Mouse (Mus musculus) cerebellum, adult 18-20 months (tissue): ENCODE data around the gene Kpna7.
"Not testable (repeated sequence)": the region's sequence is repeated elsewhere in the genome, so short reads cannot be mapped to it uniquely, and the experiment has no call there.

ENCODE experiments used
- DNase-seq, 2 experiments: peaks; one replicate each; pipeline ENCODE4 v3.0.0; 2021

Kpna7 gene

GRCm38 (mm10) chr5:145083632-145084451 lies at the start of gene Kpna7, which contains the start of gene Arpc1a:
Kpna7 (minus strand) TSS chr5:145084030.
Arpc1a (plus strand) TSS chr5:145083830.
- DNase-seq, result peak; percentile 93 to 95

GRCm38 (mm10) chr5:145133275-145133674 lies 49.4 kb upstream of the Kpna7 start:
- not testable (repeated sequence) for DNase-seq

DNA sequence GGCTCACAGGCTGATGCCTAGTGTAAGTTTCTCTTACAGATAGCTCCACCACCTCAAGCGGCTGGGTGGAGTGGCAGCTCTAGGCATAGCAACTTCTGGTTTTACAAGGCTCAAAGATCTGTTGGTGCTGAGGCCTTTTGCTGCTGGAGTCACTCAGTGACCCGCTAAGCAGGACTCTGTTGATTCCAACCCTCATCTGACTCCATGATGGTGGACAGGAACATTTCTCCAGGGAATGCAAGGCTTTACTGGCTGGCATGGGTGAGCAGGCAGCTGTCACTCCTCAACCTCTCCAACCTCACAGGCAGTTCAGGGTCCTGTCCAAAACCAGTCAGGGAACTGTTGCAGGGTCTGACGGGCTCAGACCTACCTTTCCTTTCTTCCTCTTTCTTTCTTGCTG lies 47.2 kb upstream of the Kpna7 start:
- DNase-seq, result no peak

DNA sequence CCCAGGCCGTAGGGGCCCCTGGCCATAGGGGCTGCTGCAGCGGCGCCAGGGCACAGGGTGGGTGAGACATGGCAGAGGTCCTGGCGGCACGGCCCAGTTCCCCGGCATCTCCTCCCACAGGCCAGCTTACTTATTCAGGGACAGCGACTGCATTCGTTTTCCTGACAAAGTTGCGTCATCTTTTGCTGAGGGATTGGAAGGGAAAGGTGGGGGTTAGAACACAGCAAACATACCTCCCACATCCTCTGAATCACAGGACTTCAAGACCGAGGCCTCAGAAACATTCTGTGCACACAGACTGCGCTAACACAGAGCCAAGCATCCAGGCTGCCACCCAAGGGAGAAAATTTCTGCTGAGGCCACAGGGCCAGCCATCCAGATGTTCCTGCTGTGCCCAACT lies 46.4 kb upstream of the Kpna7 start:
- no peak for DNase-seq

DNA sequence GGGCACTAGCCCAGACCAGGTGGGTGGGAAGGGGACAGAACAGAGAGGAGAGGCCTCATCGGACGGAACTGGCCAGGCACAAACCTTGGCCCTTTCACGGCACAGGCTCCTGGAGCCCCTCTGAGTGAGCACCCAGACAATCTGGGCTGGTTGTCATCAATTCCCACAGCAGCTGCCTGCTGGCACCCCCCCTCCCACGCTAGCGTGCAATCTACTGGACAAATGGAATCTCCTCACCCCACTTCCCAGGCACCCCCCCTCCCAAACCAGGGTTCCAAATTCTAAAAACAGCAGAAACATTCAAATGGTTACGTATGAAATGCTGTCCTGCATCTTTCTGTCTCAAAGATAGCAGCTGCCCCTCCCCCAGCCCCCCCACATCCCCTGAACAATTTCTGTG lies 45.9 kb upstream of the Kpna7 start:
- DNase-seq, result not testable (repeated sequence)

DNA sequence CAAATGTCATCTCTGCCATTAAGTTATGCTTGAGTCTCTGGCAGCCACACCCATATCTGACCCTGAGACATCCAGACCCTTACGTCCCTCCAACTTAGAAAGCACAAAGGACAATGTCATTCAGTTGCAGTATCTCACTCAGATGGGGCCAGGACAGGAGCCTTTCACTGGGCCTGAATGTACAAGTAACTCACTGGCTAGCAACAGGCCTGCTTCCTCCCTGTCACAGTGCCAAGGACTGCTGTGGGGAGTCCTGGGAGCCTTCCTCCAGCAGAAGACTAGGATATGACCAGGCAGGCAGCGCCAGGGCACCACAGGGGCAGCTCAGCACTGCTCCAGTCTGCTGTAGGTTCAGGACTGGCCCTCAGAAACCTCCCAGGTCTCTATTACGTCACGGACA lies 45.3 kb upstream of the Kpna7 start:
- DNase-seq, result peak; percentile 16 to 18

- DNase-seq, result no peak
Observed at GRCm38 (mm10) chr5:145126580-145126979, 42.8 kb upstream of the Kpna7 start.

DNA sequence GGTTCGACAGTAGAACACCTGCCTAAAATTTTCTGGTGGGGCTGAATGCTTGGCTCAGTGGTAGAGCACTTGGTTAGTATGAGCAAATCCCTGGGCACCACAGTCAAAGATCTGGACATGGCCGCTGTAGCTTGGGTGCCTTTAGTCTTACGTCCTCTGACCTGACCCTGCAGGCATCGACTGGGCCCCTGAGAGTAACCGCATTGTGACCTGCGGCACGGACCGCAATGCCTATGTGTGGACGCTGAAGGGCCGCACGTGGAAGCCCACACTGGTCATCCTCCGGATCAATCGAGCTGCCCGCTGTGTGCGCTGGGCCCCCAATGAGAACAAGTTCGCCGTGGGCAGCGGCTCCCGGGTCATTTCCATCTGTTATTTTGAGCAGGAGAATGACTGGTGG lies 39.6 kb upstream of the Kpna7 start:
- no peak for DNase-seq

DNA sequence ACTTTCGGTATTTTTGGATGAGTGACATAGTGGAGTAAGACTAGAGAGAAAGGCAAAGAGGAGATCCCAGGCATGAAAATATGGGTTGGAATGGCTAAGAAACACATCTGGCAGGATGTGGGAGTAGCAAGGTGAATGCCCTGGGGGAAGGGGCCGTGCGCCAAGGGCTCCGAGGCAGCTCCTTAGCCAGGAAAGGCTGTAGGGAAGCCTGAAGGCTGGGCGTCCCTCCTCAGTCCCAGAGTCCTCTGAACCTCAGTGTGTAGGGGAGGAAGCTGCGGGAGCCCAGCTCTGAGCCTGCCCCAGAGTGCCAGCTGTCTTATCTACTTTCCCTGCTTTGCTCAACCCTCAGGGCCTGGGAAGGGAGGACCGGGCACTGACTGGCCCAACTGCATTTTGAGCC lies 37.1 kb upstream of the Kpna7 start:
- no peak for DNase-seq

GRCm38 (mm10) chr5:145119385-145119784 lies 35.6 kb upstream of the Kpna7 start:
- no peak for DNase-seq

DNA sequence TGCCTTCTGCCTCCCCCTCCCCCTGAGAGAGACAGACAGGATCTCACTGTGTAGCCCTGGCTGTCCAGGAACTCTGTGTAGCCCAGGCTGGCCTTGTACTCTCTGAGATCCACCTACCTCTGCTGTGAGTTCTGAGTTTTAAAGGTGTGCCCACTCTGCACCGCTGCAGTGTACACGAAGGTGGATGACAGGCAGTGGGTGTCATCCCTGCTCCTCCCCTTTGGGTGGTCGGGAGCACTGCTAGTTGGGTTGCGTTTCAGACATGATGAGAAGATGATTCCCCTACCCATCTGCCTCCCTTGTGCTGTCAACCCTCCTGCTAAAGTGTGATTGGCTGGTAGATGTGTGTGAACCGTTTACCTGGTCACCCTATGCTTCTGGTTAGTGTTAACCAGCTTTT lies 34.6 kb upstream of the Kpna7 start:
- DNase-seq, result no peak

DNA sequence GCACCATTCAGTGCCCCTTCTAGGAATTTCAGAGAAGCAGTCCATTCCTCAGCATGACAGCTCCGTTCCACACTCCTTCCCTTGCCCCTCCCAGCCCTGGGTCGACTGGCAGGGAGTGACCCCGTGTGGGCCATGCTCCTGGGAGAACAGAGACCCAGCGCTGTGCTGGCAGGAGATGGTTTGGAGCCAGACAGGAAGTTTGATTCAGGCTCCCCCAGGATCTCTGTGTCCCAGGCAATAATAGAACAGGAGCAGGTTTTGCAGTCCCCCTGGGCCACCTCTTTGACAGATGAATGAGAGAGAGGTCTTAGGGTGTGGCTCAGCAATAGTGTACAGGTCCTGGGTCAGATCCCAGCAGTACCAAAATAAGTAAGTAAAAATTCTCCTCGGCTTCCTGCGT lies 34.2 kb upstream of the Kpna7 start:
- no peak for DNase-seq

DNA sequence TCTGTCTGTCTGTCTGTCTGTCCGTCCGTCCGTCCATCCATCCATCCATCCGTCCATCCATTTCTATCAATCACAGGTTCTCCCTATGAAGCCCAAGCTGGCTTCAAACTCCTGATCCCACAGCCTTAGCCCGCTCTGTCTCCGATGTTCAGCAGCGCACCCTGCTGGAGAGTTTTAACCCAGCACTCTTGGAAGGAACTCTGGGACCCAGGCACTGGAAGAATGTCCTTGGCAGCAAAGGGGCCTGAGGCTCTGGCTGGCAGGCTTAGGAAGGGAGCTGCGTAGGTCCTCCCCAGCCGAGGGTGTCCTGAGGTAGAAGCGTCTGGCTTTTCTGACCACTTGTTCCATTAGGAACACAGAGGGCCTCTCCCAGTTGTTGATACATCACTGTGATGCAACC lies 33.1 kb upstream of the Kpna7 start:
- peak; percentile 36 to 38 for DNase-seq

- no peak for DNase-seq
Observed at GRCm38 (mm10) chr5:145116316-145116715, 32.5 kb upstream of the Kpna7 start.

GRCm38 (mm10) chr5:145115736-145116135 lies 31.9 kb upstream of the Kpna7 start:
- no peak for DNase-seq

DNA sequence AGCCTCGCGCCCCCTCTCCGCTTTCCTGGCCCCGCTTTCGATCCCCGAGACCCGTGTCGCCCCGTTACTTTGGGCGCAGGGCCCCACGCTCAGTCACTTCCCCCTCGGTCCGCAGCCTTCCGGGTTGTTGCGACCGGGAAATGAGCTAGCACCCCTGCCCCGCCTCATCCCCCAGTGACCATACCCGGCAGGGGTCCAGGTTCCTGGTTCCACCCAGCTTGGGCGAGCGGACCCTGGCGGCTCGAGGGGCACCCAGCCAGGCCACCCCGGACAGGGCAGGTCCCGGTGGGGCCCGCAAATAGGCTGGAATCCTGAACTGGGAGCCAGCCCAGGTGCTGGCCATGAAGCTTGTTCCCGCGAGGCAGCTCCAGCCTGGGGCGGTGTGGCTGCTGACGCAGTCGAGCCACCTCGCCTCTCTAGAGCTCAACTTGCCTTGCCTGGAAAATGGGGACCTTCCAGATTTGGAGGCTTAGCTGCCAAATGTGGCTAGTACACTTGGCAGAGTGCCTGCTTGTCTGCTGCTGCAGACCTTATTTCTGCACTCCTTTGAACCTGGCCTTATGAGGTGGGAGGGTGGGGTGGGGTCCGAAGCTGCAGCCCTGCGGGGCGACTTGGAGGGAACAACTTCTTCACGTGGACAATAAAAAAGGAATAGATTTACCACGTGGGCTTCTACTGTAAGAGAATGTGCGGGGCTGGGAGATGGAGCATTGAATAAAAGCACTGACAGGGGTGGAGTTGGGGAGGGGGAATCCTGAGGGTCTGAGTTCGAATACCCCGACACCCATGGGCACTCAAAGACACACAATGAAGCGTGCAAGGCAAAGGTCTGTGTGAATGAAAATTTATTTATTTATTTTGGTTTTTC lies 31.0 kb upstream of the Kpna7 start:
- DNase-seq, result peak in 1 of 2 experiments; percentile 18

GRCm38 (mm10) chr5:145114071-145114605 lies 30.3 kb upstream of the Kpna7 start, which contains the start of gene Arpc1b:
Arpc1b (plus strand) TSS chr5:145114215.
- DNase-seq, result no peak

DNA sequence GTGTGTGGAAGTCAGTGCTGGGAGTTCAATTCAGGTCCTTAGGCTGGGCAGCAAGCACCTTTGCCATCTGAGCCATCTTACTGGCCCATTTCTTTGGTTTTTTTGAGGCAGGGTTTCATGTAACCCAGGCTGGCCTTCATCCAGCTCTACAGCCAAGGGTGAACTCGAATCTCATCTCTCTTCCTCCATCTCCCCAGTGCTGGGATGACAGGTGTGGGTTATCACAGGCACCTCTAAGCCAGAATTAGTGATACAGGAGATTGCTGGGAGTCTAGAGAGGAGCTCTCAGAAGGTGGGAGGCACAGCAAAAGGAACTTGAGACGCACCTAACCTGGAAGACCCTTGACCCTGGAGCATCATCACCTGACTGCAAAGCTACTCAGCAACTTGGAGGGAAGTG lies 29.6 kb upstream of the Kpna7 start:
- no peak for DNase-seq

- no peak for DNase-seq
Observed at GRCm38 (mm10) chr5:145112566-145112965, 28.7 kb upstream of the Kpna7 start.

- no peak for DNase-seq
Observed at GRCm38 (mm10) chr5:145110401-145110800, 26.6 kb upstream of the Kpna7 start.

DNA sequence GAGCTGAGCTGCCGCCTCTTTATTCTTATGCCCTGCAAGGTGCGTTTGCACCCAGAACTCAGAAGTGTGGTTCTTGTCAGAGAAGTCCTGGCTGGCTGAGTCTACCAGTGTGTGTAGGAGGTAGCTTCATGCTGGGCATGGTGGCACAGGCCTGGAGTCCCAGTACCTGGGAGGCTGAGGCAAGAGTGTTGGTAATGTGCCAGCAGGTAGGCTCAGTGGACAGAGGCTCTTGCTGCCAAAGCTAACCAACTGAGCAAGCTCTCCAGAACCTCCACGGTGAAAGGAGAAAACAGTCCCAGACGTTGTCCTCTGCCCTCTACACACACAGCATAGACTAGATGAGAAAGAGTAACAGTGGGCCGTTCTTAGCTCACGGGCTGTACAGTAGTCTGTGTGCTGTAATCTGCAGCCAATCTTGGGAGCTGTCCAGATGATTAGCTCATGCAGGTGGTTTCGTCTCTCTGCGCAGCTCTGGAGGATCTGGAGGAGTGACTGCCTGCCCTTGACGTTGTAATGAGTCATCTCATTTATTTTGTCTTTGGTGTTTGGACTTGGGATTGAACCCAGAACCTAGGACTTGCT lies 22.0 kb upstream of the Kpna7 start:
- DNase-seq, result no peak

- DNase-seq, result no peak
Observed at GRCm38 (mm10) chr5:145104328-145104727, 20.5 kb upstream of the Kpna7 start.

- no peak for DNase-seq
Observed at GRCm38 (mm10) chr5:145102706-145103105, 18.9 kb upstream of the Kpna7 start.
